Mouse (Mus musculus): ENCODE measurements around the gene Trappc1. TPM values are rescaled to one million over a fixed set of nuclear protein-coding genes. Genes with fewer than 3 reads are reported as not detected.
A peak's percentile ranks its signal among the peaks of the same experiment; 100 is the strongest.
"Not testable (repeated sequence)": the region's sequence is repeated elsewhere in the genome, so short reads cannot be mapped to it uniquely, and the experiment has no call there.

The Trappc1 gene
- polyA plus RNA-seq, 1 experiment from 2014 or later = 159 TPM

DNA sequence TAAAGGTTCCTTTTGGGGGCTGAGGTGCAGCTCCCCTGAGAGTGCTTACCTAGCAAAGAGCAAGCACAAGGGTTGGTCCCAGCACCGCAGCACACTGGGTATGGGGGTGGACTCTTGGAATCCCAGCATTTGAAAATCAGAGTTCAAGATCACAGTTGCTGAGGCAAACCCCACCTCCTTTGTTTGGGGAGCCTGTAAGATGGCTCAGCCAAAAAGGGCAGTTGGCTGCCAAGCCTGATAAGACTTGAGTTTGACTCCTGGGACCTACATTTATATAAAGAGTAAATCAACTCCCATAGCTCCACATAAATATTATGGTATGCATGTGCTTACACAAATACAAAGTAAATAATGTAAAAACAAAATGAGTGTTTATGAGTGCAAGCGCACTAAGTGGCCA, 17.7 kb upstream of the Trappc1 start:
- Histone ChIP-seq H3K4me3 (ENCODE audit: low read length) (no peak overlapping the region), H3K4me2 (ENCODE audit: low read depth, low read length) (no peak overlapping the region), H3K4me1 (replicated peaks; ENCODE audit: control insufficient read depth, insufficient read depth, low read length) (no peaks in the 10 kb centered on the region), H3K9ac (ENCODE audit: low read length) (no peak overlapping the region), H3K27me3 (ENCODE audit: control insufficient read depth, insufficient read depth, low read depth, low read length) (no peaks in the 10 kb centered on the region), H3K27ac (ENCODE audit: low read length) (no peak overlapping the region), H3K9me3 (ENCODE audit: control insufficient read depth, low read length) (no peaks in the 10 kb centered on the region), H3K36me3 (ENCODE audit: control insufficient read depth, insufficient read depth, low read length) (peaks cover 39% of the 10 kb centered on the region)
- WGBS = 83% methylated on average over 2 of the region's 2 CpGs
- ATAC-seq (ENCODE audit: low read depth) = no peak

DNA sequence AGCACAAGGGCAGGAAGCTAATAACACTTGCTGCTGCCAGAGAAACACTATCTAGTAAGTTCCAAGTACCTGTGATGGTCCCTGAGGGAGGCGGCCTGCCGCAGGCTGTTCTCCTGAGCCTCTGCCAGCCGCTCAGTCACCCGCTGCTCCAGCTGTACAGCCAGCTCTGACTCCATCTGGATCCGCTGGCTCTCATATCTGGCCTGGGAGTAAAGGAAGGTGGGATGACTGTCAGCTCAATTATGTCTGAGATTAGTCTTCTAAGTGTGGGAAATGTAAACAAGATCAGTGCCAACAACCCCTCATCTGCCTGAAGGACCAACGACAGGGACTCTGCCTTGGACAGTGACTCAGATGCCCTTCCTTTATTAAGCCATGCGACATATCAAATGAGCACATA, 12.5 kb upstream of the Trappc1 start:
- WGBS = 76% methylated on average over 7 of the region's 7 CpGs
- Histone ChIP-seq H3K36me3 (ENCODE audit: control insufficient read depth, insufficient read depth, low read length) (peaks cover 30% of the 10 kb centered on the region), H3K9me3 (ENCODE audit: control insufficient read depth, low read length) (no peaks in the 10 kb centered on the region), H3K4me3 (ENCODE audit: low read length) (no peak overlapping the region), H3K27ac (ENCODE audit: low read length) (no peak overlapping the region), H3K4me2 (ENCODE audit: low read depth, low read length) (no peak overlapping the region), H3K27me3 (ENCODE audit: control insufficient read depth, insufficient read depth, low read depth, low read length) (no peaks in the 10 kb centered on the region), H3K9ac (ENCODE audit: low read length) (no peak overlapping the region), H3K4me1 (replicated peaks; ENCODE audit: control insufficient read depth, insufficient read depth, low read length) (no peaks in the 10 kb centered on the region)
- ATAC-seq (ENCODE audit: low read depth) = no peak

DNA sequence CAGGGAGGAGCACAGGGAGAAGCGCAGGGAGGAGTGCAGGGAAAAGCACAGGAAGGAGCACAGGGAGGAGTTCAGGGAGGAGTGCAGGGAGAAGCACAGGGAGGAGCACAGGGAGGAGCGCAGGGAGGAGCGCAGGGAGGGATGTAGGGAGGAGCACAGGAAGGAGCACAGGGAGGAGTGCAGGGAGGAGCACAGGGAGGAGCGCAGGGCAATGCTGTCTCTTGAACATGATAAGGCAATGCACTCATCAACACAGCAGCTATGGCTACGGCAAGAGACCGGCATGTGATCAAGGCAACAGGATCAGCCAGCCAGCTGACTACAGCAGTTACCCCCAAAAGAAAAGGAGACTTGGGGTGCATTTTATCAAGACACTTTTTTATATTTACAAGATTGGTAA, 7.4 kb upstream of the Trappc1 start:
- no peak for ATAC-seq (ENCODE audit: low read depth)
- Histone ChIP-seq H3K4me3 (ENCODE audit: low read length) (no peak overlapping the region), H3K36me3 (ENCODE audit: control insufficient read depth, insufficient read depth, low read length) (peaks cover 20% of the 10 kb centered on the region), H3K27ac (ENCODE audit: low read length) (no peak overlapping the region), H3K4me1 (replicated peaks; ENCODE audit: control insufficient read depth, insufficient read depth, low read length) (no peaks in the 10 kb centered on the region), H3K27me3 (ENCODE audit: control insufficient read depth, insufficient read depth, low read depth, low read length) (no peaks in the 10 kb centered on the region), H3K4me2 (ENCODE audit: low read depth, low read length) (no peak overlapping the region), H3K9me3 (ENCODE audit: control insufficient read depth, low read length) (no peaks in the 10 kb centered on the region), H3K9ac (ENCODE audit: low read length) (no peak overlapping the region)
- 96% methylated on average over 6 of the region's 6 CpGs for WGBS

DNA sequence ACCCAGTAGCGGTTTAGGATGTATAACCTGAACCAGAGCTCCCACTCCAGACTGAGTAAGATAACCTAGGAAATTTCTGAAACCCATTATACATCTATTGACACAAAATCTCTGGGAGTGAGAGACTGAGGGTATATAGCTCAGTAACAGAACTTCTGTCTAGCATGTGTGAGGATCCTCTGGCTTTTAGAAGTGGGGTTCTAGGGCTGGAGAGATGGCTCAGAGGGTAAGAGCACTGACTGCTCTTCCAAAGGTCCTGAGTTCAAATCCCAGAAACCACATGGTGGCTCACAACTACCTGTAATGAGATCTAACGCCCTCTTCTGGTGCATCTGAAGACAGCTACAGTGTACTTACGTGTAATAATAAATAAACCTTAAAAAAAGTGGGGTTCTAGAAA, 5.8 kb upstream of the Trappc1 start:
- WGBS = 84% methylated on average over 3 of the region's 3 CpGs

DNA sequence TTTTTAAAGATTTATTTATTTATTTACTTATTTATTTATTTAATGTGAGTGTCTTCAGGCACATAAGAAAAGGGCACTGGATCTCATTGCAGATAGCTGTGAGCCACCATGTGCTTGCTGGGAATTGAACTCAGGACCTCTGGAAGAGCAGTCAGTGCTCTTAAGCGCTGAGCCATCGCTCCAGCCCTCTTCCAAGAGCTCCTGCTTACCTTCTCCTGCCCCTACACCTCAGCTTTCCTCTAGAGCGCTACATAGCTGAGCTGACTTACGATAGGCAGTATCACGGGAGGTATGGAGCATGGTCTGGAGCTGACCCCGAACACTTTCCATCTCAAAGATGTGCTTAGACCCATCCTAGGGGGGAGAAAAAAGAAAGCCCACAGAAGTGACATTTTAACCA, 2.2 kb upstream of the Trappc1 start:
- Histone ChIP-seq H3K9ac (ENCODE audit: low read length) (peak overlapping the region; percentile 12; the same call in 1 of the 2 replicates), H3K9me3 (ENCODE audit: control insufficient read depth, low read length) (no peaks in the 10 kb centered on the region), H3K4me2 (ENCODE audit: low read depth, low read length) (no peak overlapping the region; the same call in 1 of the 2 replicates), H3K27ac (ENCODE audit: low read length) (no peak overlapping the region), H3K4me3 (ENCODE audit: low read length) (no peak overlapping the region), H3K36me3 (ENCODE audit: control insufficient read depth, insufficient read depth, low read length) (peaks cover 20% of the 10 kb centered on the region), H3K27me3 (ENCODE audit: control insufficient read depth, insufficient read depth, low read depth, low read length) (peaks cover under 1% of the 10 kb centered on the region; the same call in 1 of the 2 replicates), H3K4me1 (replicated peaks; ENCODE audit: control insufficient read depth, insufficient read depth, low read length) (peaks cover 25% of the 10 kb centered on the region)
- ATAC-seq (ENCODE audit: low read depth) = no peak
- 92% methylated on average over 6 of the region's 6 CpGs for WGBS

More for the DNA sequence above, 5.8 kb upstream of the Trappc1 start:
- Histone ChIP-seq H3K4me1 (replicated peaks; ENCODE audit: control insufficient read depth, insufficient read depth, low read length) (peaks cover 13% of the 10 kb centered on the region), H3K36me3 (ENCODE audit: control insufficient read depth, insufficient read depth, low read length) (peaks cover 20% of the 10 kb centered on the region)
- H3K27me3 ChIP-seq (ENCODE audit: control insufficient read depth, insufficient read depth, low read depth, low read length); H3K9me3 ChIP-seq (ENCODE audit: control insufficient read depth, low read length); H3K27ac ChIP-seq (ENCODE audit: low read length); H3K9ac ChIP-seq (ENCODE audit: low read length); H3K4me3 ChIP-seq (ENCODE audit: low read length); ATAC-seq (ENCODE audit: low read depth); H3K4me2 ChIP-seq (ENCODE audit: low read depth, low read length): not testable (repeated sequence)

DNA sequence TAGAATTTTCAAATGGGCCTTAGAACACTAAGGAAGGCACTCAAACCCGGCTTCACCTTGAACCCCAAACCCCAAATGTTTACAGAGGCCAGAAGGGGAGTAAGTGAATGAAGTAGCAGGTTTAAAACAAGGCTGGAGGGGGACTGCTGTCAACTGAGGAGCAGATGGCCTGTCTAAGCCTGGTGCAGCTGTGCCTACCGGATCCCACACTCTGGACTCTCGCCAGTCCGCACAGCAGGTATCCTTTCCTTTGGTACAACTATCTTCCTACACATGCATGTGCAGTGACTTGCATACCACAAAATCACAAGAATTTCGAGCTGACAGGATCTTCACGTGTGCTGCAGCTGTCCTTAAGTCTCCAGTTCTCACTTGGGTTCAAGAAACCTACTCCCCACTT, 1.8 kb upstream of the Trappc1 start:
- H3K4me2 ChIP-seq (ENCODE audit: low read depth, low read length) = peak overlapping the region; percentile 73
- 70% methylated on average over 6 of the region's 6 CpGs for WGBS
- H3K27ac ChIP-seq (ENCODE audit: low read length) = no peak overlapping the region
- peak overlapping the region; percentile 68 for H3K4me3 ChIP-seq (ENCODE audit: low read length)
- H3K36me3 ChIP-seq (ENCODE audit: control insufficient read depth, insufficient read depth, low read length) = peaks cover 18% of the 10 kb centered on the region
- no peak for ATAC-seq (ENCODE audit: low read depth)
- H3K27me3 ChIP-seq (ENCODE audit: control insufficient read depth, insufficient read depth, low read depth, low read length) = peaks cover 4% of the 10 kb centered on the region; the same call in 1 of the 2 replicates
- peak overlapping the region; percentile 79 for H3K9ac ChIP-seq (ENCODE audit: low read length)
- H3K9me3 ChIP-seq (ENCODE audit: control insufficient read depth, low read length) = no peaks in the 10 kb centered on the region
- H3K4me1 ChIP-seq (replicated peaks; ENCODE audit: control insufficient read depth, insufficient read depth, low read length) = peaks cover 29% of the 10 kb centered on the region

DNA sequence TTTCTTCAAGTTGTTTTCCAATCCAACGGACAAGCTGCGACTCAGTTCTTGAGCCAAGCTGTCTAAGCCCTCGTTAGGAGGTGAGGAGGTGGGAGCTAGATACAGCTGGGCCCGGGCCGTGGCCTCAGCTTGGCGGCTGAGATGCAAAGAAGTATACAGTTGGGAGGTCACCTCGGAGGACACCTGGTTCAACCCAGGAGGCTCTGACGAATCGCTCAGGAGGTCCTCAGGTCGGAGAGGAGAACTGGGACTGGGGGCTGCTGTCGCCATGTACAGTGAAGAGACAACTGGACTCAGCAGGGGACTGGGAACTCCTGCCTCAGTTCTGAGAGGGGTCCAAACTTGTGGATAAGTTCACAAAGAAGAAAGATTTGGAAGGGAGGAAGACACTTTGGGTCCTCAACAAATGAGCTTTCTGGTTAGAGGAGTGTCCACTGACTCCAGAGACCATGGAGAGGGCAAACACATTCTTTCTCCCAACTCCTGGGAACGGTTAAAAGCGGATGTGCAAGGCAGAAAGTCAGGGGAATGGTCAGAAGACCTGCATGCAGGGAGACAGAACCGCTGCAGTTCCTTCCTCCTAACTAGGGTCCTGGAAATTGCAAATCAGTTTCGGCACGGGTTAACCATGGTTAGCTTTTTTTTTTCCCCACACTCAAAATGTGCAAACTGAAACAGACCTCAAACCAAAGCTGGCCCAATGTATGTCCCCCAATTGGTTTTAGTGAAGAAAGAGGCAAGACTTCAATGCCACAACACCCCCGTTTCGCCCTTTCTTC, 898 bp upstream of the Trappc1 start:
- H3K4me2 ChIP-seq (ENCODE audit: low read depth, low read length) = peak overlapping the region; percentile 73
- peak overlapping the region; percentile 79 for H3K9ac ChIP-seq (ENCODE audit: low read length)
- H3K4me1 ChIP-seq (replicated peaks; ENCODE audit: control insufficient read depth, insufficient read depth, low read length) = peaks cover 30% of the 10 kb centered on the region
- no peak for ATAC-seq (ENCODE audit: low read depth)
- WGBS = 9% methylated on average over 18 of the region's 18 CpGs
- peak overlapping the region; percentile 68 for H3K4me3 ChIP-seq (ENCODE audit: low read length)
- peaks cover 9% of the 10 kb centered on the region for H3K27me3 ChIP-seq (ENCODE audit: control insufficient read depth, insufficient read depth, low read depth, low read length)
- peak overlapping the region; percentile 77 for H3K27ac ChIP-seq (ENCODE audit: low read length)
- H3K36me3 ChIP-seq (ENCODE audit: control insufficient read depth, insufficient read depth, low read length) = peaks cover 14% of the 10 kb centered on the region
- no peaks in the 10 kb centered on the region for H3K9me3 ChIP-seq (ENCODE audit: control insufficient read depth, low read length)

DNA sequence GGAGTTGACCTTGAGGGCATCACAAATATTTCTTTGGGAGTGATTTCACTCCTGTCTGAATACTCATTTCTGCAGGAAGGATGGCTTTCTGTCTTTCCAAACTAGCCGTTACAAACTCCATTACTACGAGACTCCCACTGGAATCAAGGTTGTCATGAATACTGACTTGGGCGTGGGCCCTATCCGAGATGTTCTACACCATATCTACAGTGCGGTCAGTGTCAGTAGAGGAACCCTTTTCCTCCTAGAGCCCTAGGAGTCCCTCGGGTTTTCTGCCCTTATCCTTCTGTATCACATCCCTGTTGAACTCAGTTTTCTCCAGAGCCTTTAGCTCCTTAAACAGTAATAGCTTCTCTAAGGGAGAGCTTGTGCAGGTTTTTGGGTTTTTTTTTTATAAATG, 969 bp downstream of the Trappc1 start:
- no peak for ATAC-seq (ENCODE audit: low read depth)
- 81% methylated on average over 6 of the region's 6 CpGs for WGBS
- Histone ChIP-seq H3K36me3 (ENCODE audit: control insufficient read depth, insufficient read depth, low read length) (peaks cover 3% of the 10 kb centered on the region), H3K9ac (ENCODE audit: low read length) (no peak overlapping the region), H3K4me2 (ENCODE audit: low read depth, low read length) (peak overlapping the region; percentile 77; the same call in 1 of the 2 replicates), H3K4me1 (replicated peaks; ENCODE audit: control insufficient read depth, insufficient read depth, low read length) (peaks cover 30% of the 10 kb centered on the region), H3K27ac (ENCODE audit: low read length) (no peak overlapping the region), H3K27me3 (ENCODE audit: control insufficient read depth, insufficient read depth, low read depth, low read length) (peaks cover 13% of the 10 kb centered on the region), H3K4me3 (ENCODE audit: low read length) (no peak overlapping the region; the same call in 1 of the 2 replicates), H3K9me3 (ENCODE audit: control insufficient read depth, low read length) (no peaks in the 10 kb centered on the region)

DNA sequence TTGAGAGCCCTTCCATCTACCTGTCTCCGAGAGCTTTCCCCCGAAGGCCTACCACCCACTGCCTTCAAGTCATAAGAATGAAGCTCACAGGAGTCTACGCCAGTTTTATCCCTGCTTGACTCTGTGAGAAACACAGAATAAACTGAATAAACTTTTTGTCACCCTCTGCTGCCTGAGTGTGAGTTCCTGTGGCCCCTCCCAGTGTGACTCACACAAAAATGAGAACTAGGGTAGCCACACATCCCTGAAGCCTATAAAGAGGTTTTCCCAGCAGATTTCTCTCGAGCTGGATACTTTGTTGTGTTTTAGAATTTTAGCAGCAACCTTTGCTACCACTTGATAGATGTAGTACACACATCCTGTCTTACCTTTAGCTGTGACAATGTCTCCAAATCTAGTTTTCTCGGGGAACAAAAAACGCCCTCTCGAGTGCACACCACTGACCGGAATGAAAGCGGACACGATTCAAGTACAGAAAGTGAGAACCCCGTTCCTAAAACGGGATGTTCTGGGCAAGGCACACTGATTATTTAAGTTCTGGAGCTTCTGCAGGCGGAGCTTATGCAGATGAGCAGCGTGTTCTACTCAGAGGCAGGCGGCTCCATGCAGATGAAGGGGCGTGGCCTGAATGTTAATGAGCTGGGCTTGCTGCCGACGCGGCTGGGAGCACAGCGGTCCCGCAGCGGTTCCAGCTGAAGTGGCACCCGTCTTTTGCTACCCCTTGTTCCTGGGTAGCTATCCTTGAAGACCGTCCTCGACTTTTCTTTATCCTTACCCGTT, 2.0 kb downstream of the Trappc1 start, which contains the start of gene Kcnab3:
Kcnab3 (plus strand) TSS at position 631 of the 780 bp plus-strand sequence.
- Histone ChIP-seq H3K9ac (ENCODE audit: low read length) (peak within 1 kb of the TSS; percentile 67), H3K4me3 (ENCODE audit: low read length) (peak within 1 kb of the TSS; percentile 61), H3K9me3 (ENCODE audit: control insufficient read depth, low read length) (no peaks in the 10 kb centered on the region), H3K27me3 (ENCODE audit: control insufficient read depth, insufficient read depth, low read depth, low read length) (peaks cover 13% of the 10 kb centered on the region), H3K36me3 (ENCODE audit: control insufficient read depth, insufficient read depth, low read length) (no peaks in the 10 kb centered on the region), H3K27ac (ENCODE audit: low read length) (peak within 1 kb of the TSS; percentile 44), H3K4me2 (ENCODE audit: low read depth, low read length) (peak within 1 kb of the TSS; percentile 100), H3K4me1 (replicated peaks; ENCODE audit: control insufficient read depth, insufficient read depth, low read length) (peaks cover 30% of the 10 kb centered on the region)
- peak; percentile 70 for ATAC-seq (ENCODE audit: low read depth)
- WGBS = 10% methylated on average over 26 of the region's 26 CpGs

Data from lung, embryonic 16.5 days (tissue).